Mouse (Mus musculus): Measurements from ENCODE around the gene Rtn1. TPM values are rescaled to one million over a fixed set of nuclear protein-coding genes. Genes with fewer than 3 reads are reported as not detected.

The Rtn1 gene
- polyA plus RNA-seq, 1 experiment from 2014 or later, result 1.5 TPM

DNA sequence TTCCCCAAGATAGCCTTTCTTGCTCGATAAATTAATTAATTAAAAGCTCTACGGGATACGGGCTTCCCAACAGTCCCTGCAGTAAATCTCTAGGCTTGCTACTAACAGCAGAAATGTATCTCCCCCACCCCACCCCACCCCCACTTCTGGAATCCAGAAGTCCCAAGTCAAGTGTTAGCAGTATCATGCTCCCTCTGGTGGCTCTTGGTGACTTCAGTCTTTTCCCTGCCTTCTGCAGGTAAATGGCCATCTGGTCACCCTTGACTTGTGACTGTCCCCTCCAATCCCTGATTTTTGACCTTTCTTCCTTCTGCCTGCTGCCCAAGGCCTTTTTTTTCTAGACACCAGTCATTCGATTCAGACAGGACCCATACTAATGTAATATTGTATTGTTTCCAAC is 23.4 kb upstream of the Rtn1 start:
- 76% methylated on average over 4 of the region's 4 CpGs for WGBS (ENCODE audit: insufficient replicate concordance)
- Histone ChIP-seq H3K36me3 (replicated peaks; ENCODE audit: insufficient read depth, low read length) (no peaks in the 10 kb centered on the region), H3K4me1 (ENCODE audit: insufficient read depth) (no peaks in the 10 kb centered on the region), H3K9ac (replicated peaks) (no peak overlapping the region), H3K27me3 (ENCODE audit: insufficient read depth, low read length) (no peaks in the 10 kb centered on the region), H3K4me2 (ENCODE audit: low read depth, low read length) (no peak overlapping the region), H3K27ac (ENCODE audit: low read depth) (no peak overlapping the region), H3K9me3 (ENCODE audit: low read length) (no peaks in the 10 kb centered on the region), H3K4me3 (ENCODE audit: low read depth, low read length) (no peak overlapping the region)
- DNase-seq (no peak), ATAC-seq (no peak)
- TF ChIP-seq EP300 (IDR thresholded peaks at IDR 0.05; ENCODE audit: low read depth), result no peak
- TF ChIP-seq CTCF (IDR thresholded peaks at IDR 0.05; ENCODE audit: low read depth), result peak; percentile 28; the same call in 1 of the 2 replicates

GRCm38 (mm10) chr12:72427722-72428126 is 18.9 kb upstream of the Rtn1 start:
- TF ChIP-seq EP300 (IDR thresholded peaks at IDR 0.05; ENCODE audit: low read depth), result no peak
- TF ChIP-seq CTCF (IDR thresholded peaks at IDR 0.05; ENCODE audit: low read depth), result peak; percentile 84
- no peak overlapping the region for H3K27ac ChIP-seq (ENCODE audit: low read depth)
- 17% methylated on average over 11 of the region's 11 CpGs for WGBS (ENCODE audit: insufficient replicate concordance)
- DNase-seq, result peak; percentile 68
- H3K36me3 ChIP-seq (replicated peaks; ENCODE audit: insufficient read depth, low read length), result no peaks in the 10 kb centered on the region
- no peak overlapping the region for H3K9ac ChIP-seq (replicated peaks)
- H3K9me3 ChIP-seq (ENCODE audit: low read length), result no peaks in the 10 kb centered on the region
- ATAC-seq, result no peak
- no peaks in the 10 kb centered on the region for H3K4me1 ChIP-seq (ENCODE audit: insufficient read depth)
- no peak overlapping the region for H3K4me2 ChIP-seq (ENCODE audit: low read depth, low read length)
- H3K4me3 ChIP-seq (ENCODE audit: low read depth, low read length), result no peak overlapping the region
- H3K27me3 ChIP-seq (ENCODE audit: insufficient read depth, low read length), result no peaks in the 10 kb centered on the region

GRCm38 (mm10) chr12:72422681-72423080 is 13.8 kb upstream of the Rtn1 start:
- no peak overlapping the region for H3K4me3 ChIP-seq (ENCODE audit: low read depth, low read length)
- no peaks in the 10 kb centered on the region for H3K36me3 ChIP-seq (replicated peaks; ENCODE audit: insufficient read depth, low read length)
- DNase-seq (no peak), ATAC-seq (no peak)
- H3K27ac ChIP-seq (ENCODE audit: low read depth), result no peak overlapping the region
- no peak overlapping the region for H3K4me2 ChIP-seq (ENCODE audit: low read depth, low read length)
- H3K4me1 ChIP-seq (ENCODE audit: insufficient read depth), result no peaks in the 10 kb centered on the region
- TF ChIP-seq CTCF (IDR thresholded peaks at IDR 0.05; ENCODE audit: low read depth), result no peak
- no peak for TF ChIP-seq EP300 (IDR thresholded peaks at IDR 0.05; ENCODE audit: low read depth)
- H3K27me3 ChIP-seq (ENCODE audit: insufficient read depth, low read length), result no peaks in the 10 kb centered on the region
- no peak overlapping the region for H3K9ac ChIP-seq (replicated peaks)
- 41% methylated on average over 4 of the region's 4 CpGs for WGBS (ENCODE audit: insufficient replicate concordance)
- H3K9me3 ChIP-seq (ENCODE audit: low read length), result no peaks in the 10 kb centered on the region

DNA sequence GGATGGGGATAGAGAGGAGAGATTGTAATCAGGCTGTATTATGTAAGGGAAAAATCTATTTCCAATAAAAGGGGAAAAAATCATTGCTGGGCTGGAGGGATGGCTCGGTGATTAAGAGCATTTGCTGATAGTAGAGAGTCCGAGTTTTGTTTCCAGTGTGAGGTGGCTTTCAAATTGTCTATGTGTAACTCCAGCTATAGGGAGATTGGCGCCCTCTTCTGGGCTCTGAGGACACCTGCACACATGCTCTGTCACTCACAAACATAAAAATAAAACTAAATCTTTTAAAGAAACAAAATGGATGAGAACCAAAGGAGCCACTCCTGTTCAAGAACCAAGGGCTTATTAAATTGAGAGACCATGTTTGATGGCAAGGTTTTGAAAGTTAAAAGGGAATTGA is 8.9 kb upstream of the Rtn1 start:
- no peak for TF ChIP-seq EP300 (IDR thresholded peaks at IDR 0.05; ENCODE audit: low read depth)
- TF ChIP-seq CTCF (IDR thresholded peaks at IDR 0.05; ENCODE audit: low read depth), result peak; percentile 57
- no peak overlapping the region for H3K4me2 ChIP-seq (ENCODE audit: low read depth, low read length)
- no peak overlapping the region for H3K9ac ChIP-seq (replicated peaks)
- H3K36me3 ChIP-seq (replicated peaks; ENCODE audit: insufficient read depth, low read length), result no peaks in the 10 kb centered on the region
- no peak overlapping the region for H3K27ac ChIP-seq (ENCODE audit: low read depth)
- DNase-seq (peak; percentile 21), ATAC-seq (no peak)
- no peaks in the 10 kb centered on the region for H3K4me1 ChIP-seq (ENCODE audit: insufficient read depth)
- H3K9me3 ChIP-seq (ENCODE audit: low read length), result no peaks in the 10 kb centered on the region
- H3K27me3 ChIP-seq (ENCODE audit: insufficient read depth, low read length), result no peaks in the 10 kb centered on the region
- no peak overlapping the region for H3K4me3 ChIP-seq (ENCODE audit: low read depth, low read length)
- 38% methylated on average over 3 of the region's 3 CpGs for WGBS (ENCODE audit: insufficient replicate concordance)

- Histone ChIP-seq H3K4me2 (ENCODE audit: low read depth, low read length) (peak overlapping the region; percentile 72), H3K9ac (replicated peaks) (no peak overlapping the region), H3K4me3 (ENCODE audit: low read depth, low read length) (peak overlapping the region; percentile 47), H3K27ac (ENCODE audit: low read depth) (no peak overlapping the region), H3K4me1 (ENCODE audit: insufficient read depth) (peaks cover 3% of the 10 kb centered on the region; the same call in 1 of the 2 replicates), H3K27me3 (ENCODE audit: insufficient read depth, low read length) (peaks cover 30% of the 10 kb centered on the region), H3K36me3 (replicated peaks; ENCODE audit: insufficient read depth, low read length) (no peaks in the 10 kb centered on the region), H3K9me3 (ENCODE audit: low read length) (no peaks in the 10 kb centered on the region)
- peak; percentile 19 for DNase-seq
- ATAC-seq, result no peak
- TF ChIP-seq CTCF (IDR thresholded peaks at IDR 0.05; ENCODE audit: low read depth), result no peak
- no peak for TF ChIP-seq EP300 (IDR thresholded peaks at IDR 0.05; ENCODE audit: low read depth)
- WGBS (ENCODE audit: insufficient replicate concordance), result 2% methylated on average over 47 of the region's 63 CpGs
Measured at GRCm38 (mm10) chr12:72408111-72408891, 553 bp downstream of the Rtn1 start.

DNA sequence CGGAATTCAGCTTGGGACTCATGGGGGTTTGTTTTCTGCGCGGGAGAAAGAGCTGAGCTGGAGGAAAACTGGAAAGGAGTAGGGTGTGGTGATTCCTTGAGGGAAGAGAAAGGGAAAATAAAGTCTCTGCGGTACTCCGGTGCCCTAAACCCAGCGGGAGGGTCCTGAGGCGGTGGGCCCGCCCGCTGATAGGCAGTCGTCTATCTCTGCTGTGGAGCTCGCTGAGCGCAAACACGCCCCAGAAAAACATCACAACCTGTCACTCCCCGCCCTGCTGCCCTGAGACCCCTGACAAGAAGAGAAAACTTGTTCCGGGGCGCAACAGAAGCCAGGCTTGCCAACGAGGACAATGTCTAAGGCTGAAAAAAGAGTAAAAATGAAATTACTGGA is 1.1 kb downstream of the Rtn1 start:
- Histone ChIP-seq H3K9ac (replicated peaks) (no peak overlapping the region), H3K27me3 (ENCODE audit: insufficient read depth, low read length) (peaks cover 30% of the 10 kb centered on the region), H3K36me3 (replicated peaks; ENCODE audit: insufficient read depth, low read length) (no peaks in the 10 kb centered on the region), H3K4me2 (ENCODE audit: low read depth, low read length) (peak overlapping the region; percentile 72), H3K27ac (ENCODE audit: low read depth) (no peak overlapping the region), H3K4me3 (ENCODE audit: low read depth, low read length) (peak overlapping the region; percentile 47), H3K4me1 (ENCODE audit: insufficient read depth) (peaks cover 3% of the 10 kb centered on the region; the same call in 1 of the 2 replicates), H3K9me3 (ENCODE audit: low read length) (no peaks in the 10 kb centered on the region)
- 1% methylated on average over 17 of the region's 17 CpGs for WGBS (ENCODE audit: insufficient replicate concordance)
- TF ChIP-seq EP300 (IDR thresholded peaks at IDR 0.05; ENCODE audit: low read depth) (no peak), CTCF (IDR thresholded peaks at IDR 0.05; ENCODE audit: low read depth) (no peak)
- no peak for ATAC-seq
- no peak for DNase-seq
